Comparison of ENCODE assay signal across 9 mouse cellular contexts in genomic region chr5:64809257-64809656, GRCm38 (mm10). TPM values are rescaled to one million over a fixed set of nuclear protein-coding genes. Genes with fewer than 3 reads are reported as not detected.
A peak's percentile ranks its signal among the peaks of the same experiment; 100 is the strongest.
DNase-seq lines count a peak whose midpoint lies in the region; ATAC-seq lines count a peak whose summit lies in the region.
"Had no signal": no experiment of that assay in that cellular context is flagged by ENCODE, and none has a peak within 500 bp of the region (broad histone marks: within the 10 kb centered on the region; RNA-seq: fewer than 3 reads in every experiment).

No protein-coding gene starts in this region.

- H3K4me3 ChIP-seq in lung, embryonic 15.5 days: no peak overlapping the region

- H3K4me2 ChIP-seq in lung, embryonic 15.5 days: no peak overlapping the region

- H3K36me3 ChIP-seq in lung, embryonic 15.5 days: no peaks in the 10 kb centered on the region

- H3K27me3 ChIP-seq in lung, embryonic 15.5 days: no peaks in the 10 kb centered on the region

- 66% methylated on average over 7 of the region's 7 CpGs for WGBS in lung, embryonic 15.5 days

- peaks cover 89% of the 10 kb centered on the region for H3K4me1 ChIP-seq in lung, embryonic 15.5 days

- H3K9me3 ChIP-seq in lung, embryonic 15.5 days: no peaks in the 10 kb centered on the region

- H3K9ac ChIP-seq in lung, embryonic 15.5 days: no peak overlapping the region

- intact Hi-C loops in heart, postnatal 10 days (cut with DNase I): no loop called here

- no peak for ATAC-seq in lung, embryonic 15.5 days (ENCODE audit: borderline replicate concordance, extremely low read depth, low FRiP score, low TSS enrichment)

- H3K27ac ChIP-seq in lung, embryonic 15.5 days: peak overlapping the region; percentile 24

- peak; percentile 97 for DNase-seq in heart, adult 11 months
- no peak for DNase-seq in heart, adult 8-10 months (ENCODE audit: low spot score)
- peak; percentile 16 for DNase-seq in T-cell, adult 2 months (ENCODE audit: low spot score)
- DNase-seq in heart, postnatal 10 days: peak; percentile 47 to 56
- DNase-seq in right cerebral cortex, postnatal 14 days: no peak
- DNase-seq in adrenal gland, postnatal 25 days: no peak
- DNase-seq in thymus, postnatal 25 days: no peak
- DNase-seq: thymus, adult 18-20 months had no signal

RNA-seq across cellular contexts. Expression of gene Klf3, which starts 6.1 kb away (rescaled TPM):
- total RNA-seq in heart, adult 8-10 months (2022): 10 to 100 TPM; 35.2 to 51.2 (median 39.9) TPM
- 10 to 100 TPM; 78.9 to 81.0 TPM for total RNA-seq in heart, postnatal 10 days (2021)
- polyA plus RNA-seq in lung, embryonic 15.5 days (2015; fragmentation: Nextera tagmentation; extraction: Ambion mirVana): 67.2 and 68.7 TPM in 2 replicates
- 61.6 and 74.6 TPM in 2 replicates for total RNA-seq in adrenal gland, postnatal 25 days (2021)

Comparison
In these comparisons a context has a peak if more than half of its experiments do, and no peak if none do; other contexts are left out.
1. DNase-seq: peak in heart, adult 11 months (single experiment), T-cell, adult 2 months (single experiment) and heart, postnatal 10 days (2 of 2); none in heart, adult 8-10 months (single experiment), right cerebral cortex, postnatal 14 days (single experiment), adrenal gland, postnatal 25 days (single experiment) and thymus, postnatal 25 days (single experiment).